Mouse (Mus musculus): Measurements from ENCODE around the gene Coq10b. TPM values are rescaled to one million over a fixed set of nuclear protein-coding genes. Genes with fewer than 3 reads are reported as not detected.

Gene Coq10b
- polyA plus RNA-seq, 1 experiment from 2014 or later = 22.9 TPM

DNA sequence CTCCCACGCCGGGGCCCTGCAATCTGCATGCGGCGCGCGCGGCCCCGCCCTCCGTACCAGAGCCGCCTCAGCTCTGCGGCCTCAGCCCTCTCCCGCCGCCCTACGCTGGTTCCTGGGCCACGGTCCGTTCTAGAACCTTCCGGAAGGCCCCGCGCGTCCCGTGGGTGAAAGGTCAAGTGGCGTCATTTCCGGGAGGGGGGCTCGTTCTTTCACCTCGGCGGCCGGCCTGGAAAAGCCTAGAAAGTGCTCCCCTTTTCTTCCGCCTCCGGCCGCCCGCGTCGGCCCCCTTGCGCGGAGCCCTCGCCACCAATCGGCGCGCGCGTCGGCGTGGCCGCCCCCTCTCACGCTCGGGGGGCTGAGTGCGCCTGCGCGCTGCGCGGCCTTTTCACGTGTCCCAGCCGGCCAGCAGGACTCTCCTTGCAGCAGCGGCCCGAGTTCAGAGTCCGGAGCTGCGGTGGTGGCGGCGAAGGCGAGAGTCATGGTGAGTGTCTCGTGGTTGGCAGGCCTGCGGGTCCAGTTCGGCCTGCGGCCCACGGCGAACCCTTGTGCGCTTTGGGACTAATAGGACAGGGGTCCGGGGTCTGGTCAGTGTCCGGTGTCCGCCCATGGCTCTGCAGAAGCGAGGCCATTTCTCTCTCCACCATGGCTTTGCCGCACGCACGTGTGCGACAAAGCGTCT lies 35.5 kb downstream of the Coq10b start, which contains the start of the genes Hspe1 and Hspd1:
TSS of gene Hspe1 (plus strand) at position 201 of the 679 bp plus-strand sequence.
TSS of gene Hspd1 (minus strand) at position 312 of the 679 bp plus-strand sequence.
- H3K9ac ChIP-seq = peak within 1 kb of the TSS; percentile 94
- H3K36me3 ChIP-seq (ENCODE audit: insufficient read depth) = peaks cover 56% of the 10 kb centered on the region
- H3K4me3 ChIP-seq (ENCODE audit: low read depth, low read length) = peak within 1 kb of the TSS; percentile 90
- H3K9me3 ChIP-seq (ENCODE audit: low read depth, low read length) = no peaks in the 10 kb centered on the region
- peaks cover 16% of the 10 kb centered on the region; the same call in 1 of the 2 replicates for H3K4me1 ChIP-seq (ENCODE audit: insufficient read depth)
- TF ChIP-seq CTCF (IDR thresholded peaks at IDR 0.05; ENCODE audit: low read depth) = no peak
- peak within 1 kb of the TSS; percentile 96 for H3K27ac ChIP-seq (ENCODE audit: low read depth)
- H3K4me2 ChIP-seq = peak within 1 kb of the TSS; percentile 91
- no peaks in the 10 kb centered on the region for H3K27me3 ChIP-seq (ENCODE audit: insufficient read depth, low read length)
- WGBS = 0% methylated on average over 61 of the region's 76 CpGs
- peak; percentile 99 for DNase-seq
- peak; percentile 94 for ATAC-seq (ENCODE audit: insufficient read depth)

DNA sequence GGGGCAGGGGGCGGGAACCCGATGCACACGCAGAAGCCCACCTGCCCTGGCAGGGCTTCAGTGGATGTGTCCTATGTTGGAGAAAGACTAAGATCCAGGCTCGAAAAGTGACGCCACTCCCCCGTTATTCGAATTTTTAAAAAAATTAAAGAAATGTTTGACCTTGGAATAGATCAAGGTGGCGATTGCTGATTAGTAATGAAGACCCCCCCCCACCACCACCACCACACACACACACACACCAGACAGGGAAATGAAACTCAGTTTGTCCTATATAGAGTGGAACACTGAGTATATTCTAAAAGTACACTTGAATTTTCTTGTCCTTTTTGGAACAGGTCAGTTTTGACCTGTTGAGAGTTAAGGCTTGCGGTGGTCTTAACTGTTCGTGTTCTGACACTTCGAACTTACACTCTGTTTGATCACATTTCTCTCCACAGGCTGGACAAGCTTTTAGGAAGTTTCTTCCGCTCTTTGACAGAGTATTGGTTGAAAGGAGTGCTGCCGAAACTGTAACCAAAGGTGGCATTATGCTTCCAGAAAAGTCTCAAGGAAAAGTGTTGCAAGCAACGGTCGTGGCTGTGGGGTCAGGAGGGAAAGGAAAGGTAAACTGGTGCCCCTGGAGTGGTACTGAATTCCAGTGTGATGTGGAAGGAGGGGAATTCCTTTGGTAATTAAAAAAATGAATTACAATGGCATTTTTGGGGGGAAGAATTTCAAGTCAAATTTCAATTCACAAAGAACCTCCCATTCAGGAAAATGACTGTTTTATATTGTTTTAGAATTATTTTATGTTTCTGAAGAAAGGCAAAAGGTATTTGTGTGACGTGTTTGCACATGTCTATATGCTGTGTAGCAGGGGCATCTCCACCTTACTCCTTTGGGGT lies 36.3 kb downstream of the Coq10b start:
- peak overlapping the region; percentile 94 for H3K9ac ChIP-seq
- H3K27ac ChIP-seq (ENCODE audit: low read depth) = peak overlapping the region; percentile 96
- H3K9me3 ChIP-seq (ENCODE audit: low read depth, low read length) = no peaks in the 10 kb centered on the region
- 5% methylated on average over 16 of the region's 16 CpGs for WGBS
- no peak for TF ChIP-seq CTCF (IDR thresholded peaks at IDR 0.05; ENCODE audit: low read depth)
- H3K4me3 ChIP-seq (ENCODE audit: low read depth, low read length) = peak overlapping the region; percentile 90
- H3K4me2 ChIP-seq = peak overlapping the region; percentile 91
- peaks cover 16% of the 10 kb centered on the region; the same call in 1 of the 2 replicates for H3K4me1 ChIP-seq (ENCODE audit: insufficient read depth)
- DNase-seq (no peak), ATAC-seq (ENCODE audit: insufficient read depth) (no peak)
- H3K36me3 ChIP-seq (ENCODE audit: insufficient read depth) = peaks cover 48% of the 10 kb centered on the region
- H3K27me3 ChIP-seq (ENCODE audit: insufficient read depth, low read length) = no peaks in the 10 kb centered on the region

DNA sequence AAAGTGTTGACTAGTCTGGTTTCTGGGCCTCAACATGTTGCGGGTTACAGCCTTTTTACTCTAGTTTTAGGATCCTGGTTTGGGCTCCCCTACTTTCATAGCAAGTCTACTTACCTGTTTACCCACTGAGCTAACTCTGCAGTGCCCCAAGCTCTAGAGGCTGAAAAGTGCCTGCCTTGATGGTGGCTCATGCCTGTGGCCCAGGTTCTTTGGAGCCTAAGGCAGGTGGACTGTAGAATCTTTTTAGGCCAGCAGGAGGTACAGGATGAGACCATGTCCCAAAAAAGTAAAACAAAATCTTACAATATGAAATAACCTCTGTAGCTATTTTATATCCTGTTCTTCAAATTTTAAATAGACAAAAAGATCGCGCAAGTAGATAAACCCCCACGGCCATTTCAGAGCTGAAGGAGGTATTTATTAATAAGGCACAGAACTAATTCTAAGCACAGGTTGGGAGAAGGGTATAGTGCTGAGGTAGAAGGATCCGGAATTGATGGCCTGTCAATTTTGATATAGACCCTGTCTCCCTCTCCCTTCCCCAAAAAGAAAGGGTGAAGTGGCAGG lies 37.0 kb downstream of the Coq10b start:
- 75% methylated on average over 5 of the region's 5 CpGs for WGBS
- peaks cover 42% of the 10 kb centered on the region for H3K36me3 ChIP-seq (ENCODE audit: insufficient read depth)
- H3K9ac ChIP-seq = peak overlapping the region; percentile 94
- H3K4me2 ChIP-seq = peak overlapping the region; percentile 91
- no peak overlapping the region for H3K27ac ChIP-seq (ENCODE audit: low read depth)
- DNase-seq (no peak), ATAC-seq (ENCODE audit: insufficient read depth) (no peak)
- no peaks in the 10 kb centered on the region for H3K27me3 ChIP-seq (ENCODE audit: insufficient read depth, low read length)
- H3K4me1 ChIP-seq (ENCODE audit: insufficient read depth) = peaks cover 16% of the 10 kb centered on the region; the same call in 1 of the 2 replicates
- peak overlapping the region; percentile 90 for H3K4me3 ChIP-seq (ENCODE audit: low read depth, low read length)
- H3K9me3 ChIP-seq (ENCODE audit: low read depth, low read length) = no peaks in the 10 kb centered on the region
- no peak for TF ChIP-seq CTCF (IDR thresholded peaks at IDR 0.05; ENCODE audit: low read depth)

DNA sequence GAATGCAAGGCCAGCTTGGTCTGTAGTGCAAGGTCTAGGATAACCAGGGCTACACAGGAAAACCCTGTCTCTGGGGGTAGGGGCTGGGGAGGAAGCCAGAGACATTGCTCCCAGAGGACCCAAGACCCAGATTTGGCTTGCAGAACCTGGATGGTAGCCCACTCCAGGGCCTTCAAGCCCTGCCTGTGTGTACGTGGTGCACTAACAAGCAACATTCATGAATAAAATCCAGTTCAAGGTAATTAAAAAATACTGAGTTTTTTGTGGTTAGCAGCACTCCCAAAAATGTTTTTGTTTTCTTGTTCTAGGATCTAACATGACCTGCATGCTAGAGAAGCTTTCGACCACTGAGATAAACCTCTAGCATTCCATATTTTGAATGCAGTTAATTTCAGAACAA lies 39.5 kb downstream of the Coq10b start:
- Histone ChIP-seq H3K4me2 (no peak overlapping the region), H3K4me3 (ENCODE audit: low read depth, low read length) (no peak overlapping the region), H3K4me1 (ENCODE audit: insufficient read depth) (peaks cover 8% of the 10 kb centered on the region; the same call in 1 of the 2 replicates), H3K27ac (ENCODE audit: low read depth) (no peak overlapping the region), H3K9ac (no peak overlapping the region), H3K27me3 (ENCODE audit: insufficient read depth, low read length) (no peaks in the 10 kb centered on the region), H3K36me3 (ENCODE audit: insufficient read depth) (peaks cover 27% of the 10 kb centered on the region), H3K9me3 (ENCODE audit: low read depth, low read length) (no peaks in the 10 kb centered on the region)
- TF ChIP-seq CTCF (IDR thresholded peaks at IDR 0.05; ENCODE audit: low read depth) = no peak
- DNase-seq (no peak), ATAC-seq (ENCODE audit: insufficient read depth) (no peak)
- 91% methylated on average over 2 of the region's 2 CpGs for WGBS

- DNase-seq (no peak), ATAC-seq (ENCODE audit: insufficient read depth) (no peak)
- no peaks in the 10 kb centered on the region for H3K9me3 ChIP-seq (ENCODE audit: low read depth, low read length)
- no peak overlapping the region for H3K27ac ChIP-seq (ENCODE audit: low read depth)
- TF ChIP-seq CTCF (IDR thresholded peaks at IDR 0.05; ENCODE audit: low read depth) = no peak
- H3K4me3 ChIP-seq (ENCODE audit: low read depth, low read length) = no peak overlapping the region
- H3K4me2 ChIP-seq = no peak overlapping the region
- H3K9ac ChIP-seq = no peak overlapping the region
- 48% methylated on average over 1 of the region's 1 CpGs for WGBS
- no peaks in the 10 kb centered on the region for H3K27me3 ChIP-seq (ENCODE audit: insufficient read depth, low read length)
- H3K36me3 ChIP-seq (ENCODE audit: insufficient read depth) = peaks cover 27% of the 10 kb centered on the region
- peaks cover 8% of the 10 kb centered on the region; the same call in 1 of the 2 replicates for H3K4me1 ChIP-seq (ENCODE audit: insufficient read depth)
These were observed 39.9 kb downstream of the Coq10b start for GRCm38 (mm10) chr1:55092469-55092868.

DNA sequence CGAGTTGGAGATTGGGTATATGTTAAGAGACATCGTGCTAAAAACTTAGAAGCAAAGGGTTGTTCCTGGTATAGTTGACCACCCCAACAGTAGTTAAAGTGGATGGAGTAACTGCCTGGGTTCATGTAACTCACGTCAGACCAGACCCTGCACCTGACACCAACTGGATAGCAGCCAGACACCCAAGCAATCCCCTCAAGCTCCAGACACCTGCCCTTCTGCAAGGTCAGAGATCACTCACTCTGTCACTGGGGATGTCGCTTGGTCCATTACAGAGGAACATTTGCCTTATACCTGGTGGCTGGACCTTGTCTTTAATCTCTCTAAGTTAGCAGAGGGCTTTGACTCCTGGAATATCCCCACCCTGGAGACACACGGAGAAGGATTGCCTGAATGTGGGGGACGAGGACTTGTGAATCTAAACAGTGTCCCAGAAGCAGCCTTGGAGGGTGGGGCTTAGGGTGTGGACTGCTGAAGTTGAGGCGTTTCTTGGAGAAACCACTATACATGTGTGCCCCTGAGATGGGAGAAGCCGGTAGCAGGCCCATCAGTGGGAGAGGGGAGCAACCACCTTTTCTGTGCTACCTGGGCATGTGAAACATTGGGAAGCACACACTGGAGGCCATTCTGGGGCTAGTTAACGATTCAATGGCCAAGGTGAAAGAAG lies 54.5 kb downstream of the Coq10b start:
- no peak overlapping the region for H3K4me2 ChIP-seq
- H3K36me3 ChIP-seq (ENCODE audit: insufficient read depth) = no peaks in the 10 kb centered on the region
- no peak overlapping the region for H3K9ac ChIP-seq
- H3K27me3 ChIP-seq (ENCODE audit: insufficient read depth, low read length) = no peaks in the 10 kb centered on the region
- H3K4me3 ChIP-seq (ENCODE audit: low read depth, low read length) = no peak overlapping the region
- H3K27ac ChIP-seq (ENCODE audit: low read depth) = no peak overlapping the region
- no peaks in the 10 kb centered on the region for H3K4me1 ChIP-seq (ENCODE audit: insufficient read depth)
- 80% methylated on average over 9 of the region's 9 CpGs for WGBS
- DNase-seq (no peak), ATAC-seq (ENCODE audit: insufficient read depth) (no peak)
- no peaks in the 10 kb centered on the region for H3K9me3 ChIP-seq (ENCODE audit: low read depth, low read length)
- TF ChIP-seq CTCF (IDR thresholded peaks at IDR 0.05; ENCODE audit: low read depth) = no peak

Data from lung, embryonic 14.5 days (tissue).